Mouse (Mus musculus): ENCODE measurements around the gene Mfsd12.

Mfsd12 gene

GRCm38 (mm10) chr10:81383802-81384604 lies 26.7 kb downstream of the Mfsd12 start, which contains the start of the genes Dohh and Gm48551:
Dohh (plus strand) TSS chr10:81384428.
Gm48551 (plus strand) TSS chr10:81384466.
- peak; percentile 99 for DNase-seq

GRCm38 (mm10) chr10:81384605-81384982 lies 27.3 kb downstream of the Mfsd12 start:
- DNase-seq = no peak

GRCm38 (mm10) chr10:81385603-81386306 lies 28.5 kb downstream of the Mfsd12 start:
- no peak for DNase-seq

GRCm38 (mm10) chr10:81387716-81388115 lies 30.4 kb downstream of the Mfsd12 start:
- no peak for DNase-seq

GRCm38 (mm10) chr10:81388505-81389055 lies 31.3 kb downstream of the Mfsd12 start, which contains the start of gene Gm48552:
Gm48552 (plus strand) TSS chr10:81389005.
- DNase-seq = no peak

- no peak for DNase-seq
Measured at GRCm38 (mm10) chr10:81389373-81389772, 32.1 kb downstream of the Mfsd12 start.

- DNase-seq = peak; percentile 84
Measured at GRCm38 (mm10) chr10:81389801-81390677, 32.7 kb downstream of the Mfsd12 start.

- DNase-seq = no peak
Measured at GRCm38 (mm10) chr10:81390678-81390965, 33.3 kb downstream of the Mfsd12 start.

- DNase-seq = no peak
Measured at GRCm38 (mm10) chr10:81392270-81392669, 35.0 kb downstream of the Mfsd12 start.

GRCm38 (mm10) chr10:81392781-81393185 lies 35.5 kb downstream of the Mfsd12 start, which contains the start of gene Smim24:
Smim24 (plus strand) TSS chr10:81393051.
- no peak for DNase-seq

GRCm38 (mm10) chr10:81393456-81394063 lies 36.3 kb downstream of the Mfsd12 start:
- peak; percentile 73 for DNase-seq

- DNase-seq = peak; percentile 89
Measured at GRCm38 (mm10) chr10:81395127-81395526, 37.8 kb downstream of the Mfsd12 start.

GRCm38 (mm10) chr10:81395865-81396264 lies 38.6 kb downstream of the Mfsd12 start:
- DNase-seq = no peak

GRCm38 (mm10) chr10:81396749-81397148 lies 39.5 kb downstream of the Mfsd12 start:
- DNase-seq = peak; percentile 54

- DNase-seq = no peak
Measured at GRCm38 (mm10) chr10:81399296-81399695, 42.0 kb downstream of the Mfsd12 start.

GRCm38 (mm10) chr10:81399798-81400308 lies 42.6 kb downstream of the Mfsd12 start:
- DNase-seq = no peak

GRCm38 (mm10) chr10:81400371-81401204 lies 43.3 kb downstream of the Mfsd12 start:
- no peak for DNase-seq

- DNase-seq = no peak
Measured at GRCm38 (mm10) chr10:81401205-81401520, 43.9 kb downstream of the Mfsd12 start.

GRCm38 (mm10) chr10:81401521-81402226 lies 44.4 kb downstream of the Mfsd12 start:
- DNase-seq = peak; percentile 71

GRCm38 (mm10) chr10:81402227-81402765 lies 45.0 kb downstream of the Mfsd12 start:
- no peak for DNase-seq
